Mouse (Mus musculus) heart, adult 2 months (tissue): ENCODE data around the gene Gtf2f2. TPM values are rescaled to one million over a fixed set of nuclear protein-coding genes. Genes with fewer than 3 reads are reported as not detected.

Experiments used
- DNase-seq, 2 experiments: peaks; one replicate each; pipeline ENCODE4 v3.0.0; 2021
- H3K27ac ChIP-seq: fragments of 200-600 bp; 2 replicates; pipeline ENCODE4 v1.8.1; 2022
- H3K27me3 ChIP-seq: fragments of 200-500 bp; 2 replicates; pipeline ENCODE4 v1.6.1; 2012; ENCODE audit warnings: mild to moderate bottlenecking, low read length, inconsistent platforms, mixed read lengths; ENCODE audit not compliant: control insufficient read depth, insufficient read depth
- H3K36me3 ChIP-seq: fragments of 200-500 bp; 2 replicates; pipeline ENCODE4 v1.6.1; 2012; ENCODE audit warnings: low read length, inconsistent platforms; ENCODE audit not compliant: control insufficient read depth, insufficient read depth
- H3K4me1 ChIP-seq: fragments of 200-500 bp; 2 replicates; pipeline ENCODE4 v1.6.1; 2011; ENCODE audit warnings: low read length; ENCODE audit not compliant: control insufficient read depth, insufficient read depth
- H3K4me3 ChIP-seq: fragments of 200-600 bp; 2 replicates; pipeline ENCODE4 v1.8.1; 2022
- H3K79me2 ChIP-seq: fragments of 200-500 bp; replicated peaks from 2 replicates; pipeline ENCODE4 v1.6.1; 2012; ENCODE audit warnings: mild to moderate bottlenecking, inconsistent platforms, low read length, moderate library complexity, mixed read lengths; ENCODE audit not compliant: control insufficient read depth, insufficient read depth
- H3K9ac ChIP-seq: fragments of 200-500 bp; 2 replicates; pipeline ENCODE4 v1.6.1; 2012; ENCODE audit warnings: low read depth, mild to moderate bottlenecking, control low read depth, inconsistent platforms, low read length, mixed read lengths
- CTCF ChIP-seq: fragments of 200-600 bp; IDR thresholded peaks from 2 replicates; pipeline ENCODE4 v1.8.1; 2022; ENCODE audit warnings: antibody characterized with exemption, mild to moderate bottlenecking, moderate library complexity
- EP300 ChIP-seq: fragments of 200-500 bp; IDR thresholded peaks from 2 replicates; pipeline ENCODE4 v1.6.1; 2011; ENCODE audit warnings: low read depth, low read length, control low read depth; ENCODE audit not compliant: insufficient read depth
- POLR2A ChIP-seq: fragments of 200-500 bp; IDR thresholded peaks from 2 replicates; pipeline ENCODE4 v1.6.1; 2011; ENCODE audit warnings: mild to moderate bottlenecking, low read depth, low read length, control low read depth; ENCODE audit not compliant: insufficient read depth
- WGBS: fragments of 180-500 bp; shearing (Covaris S2); methylation state at CpG from one replicate; pipeline ENCODE4 v1.1.7; 2018; 5-methylcytosine and 5-hydroxymethylcytosine counted together
- intact Hi-C: fragments of 180-260 bp; cut with DNase I; formaldehyde crosslinking; loops from one replicate; pipeline ENCODE4 v1.15.1; 2025
- polyA plus RNA-seq: library from polyadenylated mRNA; depleted of rRNA; stranded (reverse); fragments of >200 nt; gene quantifications from 2 replicates; pipeline ENCODE4 v1.2.3, GENCODE M21; 2012
- total RNA-seq, 2 experiments: library from RNA; stranded (reverse); gene quantifications; 2 replicates each; pipeline ENCODE4 v1.2.3; 2021

Gtf2f2 gene
- total and polyA plus RNA-seq, 3 experiments: 2.6 to 12.3 (median 10.2) TPM

- no peaks in the 10 kb centered on the region for H3K79me2 ChIP-seq
- DNase-seq: no peak
- no peaks in the 10 kb centered on the region for H3K27me3 ChIP-seq
- H3K4me1 ChIP-seq: no peaks in the 10 kb centered on the region; the same call in 1 of the 2 replicates
- H3K4me3 ChIP-seq: no peak overlapping the region
- intact Hi-C loops: no loop called here
- no peak overlapping the region for H3K9ac ChIP-seq
- no peaks in the 10 kb centered on the region; the same call in 1 of the 2 replicates for H3K36me3 ChIP-seq
- TF ChIP-seq POLR2A (no peak), EP300 (no peak), CTCF (no peak)
- WGBS: 85% methylated on average over 2 of the region's 2 CpGs
- no peak overlapping the region for H3K27ac ChIP-seq
Observed at GRCm38 (mm10) chr14:75902013-75902412, 108.7 kb downstream of the Gtf2f2 start.

GRCm38 (mm10) chr14:75900793-75901499 lies 109.7 kb downstream of the Gtf2f2 start:
- intact Hi-C loops: no loop called here
- H3K9ac ChIP-seq: no peak overlapping the region
- H3K4me3 ChIP-seq: no peak overlapping the region
- 63% methylated on average over 5 of the region's 5 CpGs for WGBS
- no peak overlapping the region for H3K27ac ChIP-seq
- no peaks in the 10 kb centered on the region for H3K79me2 ChIP-seq
- TF ChIP-seq CTCF: no peak
- TF ChIP-seq POLR2A: no peak
- TF ChIP-seq EP300: no peak
- no peaks in the 10 kb centered on the region; the same call in 1 of the 2 replicates for H3K36me3 ChIP-seq
- H3K27me3 ChIP-seq: no peaks in the 10 kb centered on the region
- no peak for DNase-seq
- H3K4me1 ChIP-seq: no peaks in the 10 kb centered on the region; the same call in 1 of the 2 replicates

GRCm38 (mm10) chr14:75899566-75899965 lies 111.1 kb downstream of the Gtf2f2 start:
- intact Hi-C loops: loop anchor here (1.0 kb wide), 1 partner anchor 178 kb away; no protein-coding TSS in a partner anchor

GRCm38 (mm10) chr14:75892118-75892517 lies 118.5 kb downstream of the Gtf2f2 start:
- no peak overlapping the region for H3K9ac ChIP-seq
- H3K27ac ChIP-seq: no peak overlapping the region
- no peaks in the 10 kb centered on the region for H3K79me2 ChIP-seq
- no peaks in the 10 kb centered on the region; the same call in 1 of the 2 replicates for H3K36me3 ChIP-seq
- H3K27me3 ChIP-seq: no peaks in the 10 kb centered on the region
- WGBS: 85% methylated on average over 9 of the region's 9 CpGs
- no peaks in the 10 kb centered on the region for H3K4me1 ChIP-seq
- no peak for DNase-seq
- no peak overlapping the region for H3K4me3 ChIP-seq
- TF ChIP-seq POLR2A: no peak
- no peak for TF ChIP-seq EP300
- TF ChIP-seq CTCF: no peak
- intact Hi-C loops: no loop called here

More at GRCm38 (mm10) chr14:75899566-75899965, 111.1 kb downstream of the Gtf2f2 start:
- Histone ChIP-seq H3K27ac (no peak overlapping the region), H3K27me3 (no peaks in the 10 kb centered on the region), H3K4me1 (no peaks in the 10 kb centered on the region; the same call in 1 of the 2 replicates), H3K36me3 (no peaks in the 10 kb centered on the region; the same call in 1 of the 2 replicates), H3K4me3 (no peak overlapping the region), H3K9ac (no peak overlapping the region), H3K79me2 (no peaks in the 10 kb centered on the region)
- TF ChIP-seq CTCF (peak; percentile 88), EP300 (no peak)
- WGBS: 18% methylated on average over 4 of the region's 4 CpGs
- DNase-seq: peak; percentile 69 to 84

GRCm38 (mm10) chr14:75883873-75884272 lies 126.8 kb downstream of the Gtf2f2 start:
- TF ChIP-seq POLR2A: no peak
- no peak for TF ChIP-seq EP300
- TF ChIP-seq CTCF: no peak
- no peak overlapping the region for H3K9ac ChIP-seq
- H3K79me2 ChIP-seq: no peaks in the 10 kb centered on the region
- intact Hi-C loops: no loop called here
- no peak overlapping the region for H3K4me3 ChIP-seq
- WGBS: 82% methylated on average over 5 of the region's 5 CpGs
- H3K27me3 ChIP-seq: no peaks in the 10 kb centered on the region
- no peaks in the 10 kb centered on the region for H3K4me1 ChIP-seq
- H3K27ac ChIP-seq: no peak overlapping the region
- no peaks in the 10 kb centered on the region for H3K36me3 ChIP-seq
- no peak for DNase-seq

- Histone ChIP-seq H3K27me3 (no peaks in the 10 kb centered on the region), H3K79me2 (no peaks in the 10 kb centered on the region), H3K9ac (no peak overlapping the region), H3K27ac (no peak overlapping the region), H3K36me3 (no peaks in the 10 kb centered on the region), H3K4me3 (no peak overlapping the region), H3K4me1 (no peaks in the 10 kb centered on the region)
- 69% methylated on average over 5 of the region's 5 CpGs for WGBS
- TF ChIP-seq CTCF (no peak), POLR2A (no peak), EP300 (no peak)
- intact Hi-C loops: no loop called here
- DNase-seq: no peak
Observed at GRCm38 (mm10) chr14:75883330-75883729, 127.3 kb downstream of the Gtf2f2 start.
